Mouse (Mus musculus) embryonic facial prominence, embryonic 13.5 days (tissue): ENCODE measurements around the gene Rpl3l. TPM values are rescaled to one million over a fixed set of nuclear protein-coding genes. Genes with fewer than 3 reads are reported as not detected.

ENCODE experiments used
- ATAC-seq: fragments of 200-750 bp; cut with Nextera tagmentation; 2 replicates; pipeline ENCODE4 v1.8.0; 2017; ENCODE audit warnings: low read depth; ENCODE audit not compliant: insufficient number of reproducible peaks, insufficient read depth, low FRiP score, low TSS enrichment
- H3K27ac ChIP-seq: fragments of 300-500 bp; sonication (generic); 2 replicates; pipeline ENCODE4 v1.5.1; 2015; ENCODE audit warnings: moderate library complexity, mild to moderate bottlenecking, inconsistent platforms
- H3K27me3 ChIP-seq: fragments of 300-500 bp; sonication (generic); 2 replicates; pipeline ENCODE4 v1.6.1; 2015; ENCODE audit warnings: mild to moderate bottlenecking, inconsistent platforms
- H3K36me3 ChIP-seq: fragments of 300-500 bp; sonication (generic); 2 replicates; pipeline ENCODE4 v1.6.1; 2015; ENCODE audit warnings: mild to moderate bottlenecking, inconsistent platforms
- H3K4me1 ChIP-seq: fragments of 300-500 bp; sonication (generic); 2 replicates; pipeline ENCODE4 v1.6.1; 2015; ENCODE audit warnings: inconsistent platforms
- H3K4me2 ChIP-seq: fragments of 300-500 bp; sonication (generic); 2 replicates; pipeline ENCODE4 v1.6.1; 2015; ENCODE audit warnings: moderate library complexity, mild to moderate bottlenecking, inconsistent platforms
- H3K4me3 ChIP-seq: fragments of 300-500 bp; sonication (generic); 2 replicates; pipeline ENCODE4 v1.5.1; 2015; ENCODE audit warnings: mild to moderate bottlenecking, inconsistent platforms
- H3K9ac ChIP-seq: fragments of 300-500 bp; sonication (generic); 2 replicates; pipeline ENCODE4 v1.6.1; 2015; ENCODE audit warnings: mild to moderate bottlenecking, inconsistent platforms
- H3K9me3 ChIP-seq: fragments of 300-500 bp; sonication (generic); 2 replicates; pipeline ENCODE4 v1.6.1; 2016; ENCODE audit warnings: inconsistent platforms
- WGBS: fragments of 180-500 bp; shearing (Covaris S2); methylation state at CpG from one replicate; pipeline ENCODE4 v1.1.7; 2015; ENCODE audit warnings: mixed read lengths; 5-methylcytosine and 5-hydroxymethylcytosine counted together
- polyA plus RNA-seq: library from polyadenylated mRNA; unstranded; fragments of >200 nt; fragmentation: Nextera tagmentation; extraction: Ambion mirVana; gene quantifications from 2 replicates; pipeline ENCODE4 v1.2.1, GENCODE M21; 2015

The Rpl3l gene
- polyA plus RNA-seq, 1 experiment from 2014 or later = not detected

- no peaks in the 10 kb centered on the region for H3K27me3 ChIP-seq
- no peaks in the 10 kb centered on the region for H3K36me3 ChIP-seq
- no peak overlapping the region for H3K4me3 ChIP-seq
- peaks cover 17% of the 10 kb centered on the region for H3K4me1 ChIP-seq
- WGBS = 87% methylated on average over 21 of the region's 21 CpGs
- H3K27ac ChIP-seq = no peak overlapping the region
- no peak for ATAC-seq
- no peak overlapping the region for H3K4me2 ChIP-seq
- no peak overlapping the region for H3K9ac ChIP-seq
- no peaks in the 10 kb centered on the region for H3K9me3 ChIP-seq
Measured at GRCm38 (mm10) chr17:24733434-24734050, 5.9 kb downstream of the Rpl3l start.

DNA sequence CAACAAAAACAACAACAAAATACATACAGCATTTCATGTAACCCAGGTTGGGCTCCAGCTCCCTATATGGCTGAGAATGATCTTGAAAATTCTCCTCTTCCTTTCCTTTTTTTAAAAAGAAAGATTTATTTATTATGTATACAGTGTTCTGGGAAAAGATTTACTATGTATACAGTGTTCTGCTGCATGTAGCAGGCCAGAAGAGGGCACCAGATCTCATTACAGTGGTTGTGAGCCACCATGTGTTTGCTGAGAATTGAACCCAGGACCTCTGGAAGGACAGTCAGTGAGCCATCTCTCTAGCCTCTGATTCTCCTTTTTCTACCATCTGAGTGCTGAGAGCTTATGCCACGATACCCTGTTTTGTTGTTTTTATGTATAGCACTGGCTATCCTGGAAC lies 6.9 kb downstream of the Rpl3l start:
- no peak for ATAC-seq
- WGBS = 87% methylated on average over 1 of the region's 1 CpGs

DNA sequence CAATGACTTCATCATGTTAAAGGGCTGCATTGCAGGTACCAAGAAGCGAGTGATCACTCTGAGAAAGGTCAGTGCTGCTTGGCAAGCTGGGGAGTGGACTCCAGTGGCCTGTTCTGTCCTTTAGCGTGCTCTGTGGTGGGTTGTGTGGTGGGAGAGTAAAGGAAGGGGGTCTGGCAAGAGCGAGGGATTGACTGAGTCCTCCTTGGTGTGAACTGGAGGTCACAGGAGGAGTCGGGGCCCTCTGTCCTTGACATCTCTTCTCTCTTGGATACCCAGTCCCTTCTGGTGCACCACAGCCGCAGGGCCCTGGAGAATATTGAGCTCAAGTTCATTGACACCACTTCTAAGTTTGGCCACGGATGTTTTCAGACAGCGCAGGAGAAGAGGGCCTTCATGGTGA lies 7.8 kb downstream of the Rpl3l start:
- H3K27ac ChIP-seq = peak overlapping the region; percentile 62; the same call in 1 of the 2 replicates
- no peaks in the 10 kb centered on the region for H3K9me3 ChIP-seq
- H3K4me2 ChIP-seq = peak overlapping the region; percentile 85
- WGBS = 83% methylated on average over 7 of the region's 7 CpGs
- no peak overlapping the region for H3K9ac ChIP-seq
- ATAC-seq = no peak
- no peak overlapping the region for H3K4me3 ChIP-seq
- peaks cover 17% of the 10 kb centered on the region for H3K4me1 ChIP-seq
- H3K27me3 ChIP-seq = no peaks in the 10 kb centered on the region
- H3K36me3 ChIP-seq = peaks cover 10% of the 10 kb centered on the region; the same call in 1 of the 2 replicates

More for the DNA sequence above, 6.9 kb downstream of the Rpl3l start:
- H3K27me3 ChIP-seq = no peaks in the 10 kb centered on the region
- H3K4me1 ChIP-seq = peaks cover 17% of the 10 kb centered on the region
- H3K4me2 ChIP-seq = no peak overlapping the region
- no peak overlapping the region for H3K9ac ChIP-seq
- no peak overlapping the region for H3K27ac ChIP-seq
- no peak overlapping the region for H3K4me3 ChIP-seq
- peaks cover 1% of the 10 kb centered on the region; the same call in 1 of the 2 replicates for H3K36me3 ChIP-seq
- no peaks in the 10 kb centered on the region for H3K9me3 ChIP-seq

DNA sequence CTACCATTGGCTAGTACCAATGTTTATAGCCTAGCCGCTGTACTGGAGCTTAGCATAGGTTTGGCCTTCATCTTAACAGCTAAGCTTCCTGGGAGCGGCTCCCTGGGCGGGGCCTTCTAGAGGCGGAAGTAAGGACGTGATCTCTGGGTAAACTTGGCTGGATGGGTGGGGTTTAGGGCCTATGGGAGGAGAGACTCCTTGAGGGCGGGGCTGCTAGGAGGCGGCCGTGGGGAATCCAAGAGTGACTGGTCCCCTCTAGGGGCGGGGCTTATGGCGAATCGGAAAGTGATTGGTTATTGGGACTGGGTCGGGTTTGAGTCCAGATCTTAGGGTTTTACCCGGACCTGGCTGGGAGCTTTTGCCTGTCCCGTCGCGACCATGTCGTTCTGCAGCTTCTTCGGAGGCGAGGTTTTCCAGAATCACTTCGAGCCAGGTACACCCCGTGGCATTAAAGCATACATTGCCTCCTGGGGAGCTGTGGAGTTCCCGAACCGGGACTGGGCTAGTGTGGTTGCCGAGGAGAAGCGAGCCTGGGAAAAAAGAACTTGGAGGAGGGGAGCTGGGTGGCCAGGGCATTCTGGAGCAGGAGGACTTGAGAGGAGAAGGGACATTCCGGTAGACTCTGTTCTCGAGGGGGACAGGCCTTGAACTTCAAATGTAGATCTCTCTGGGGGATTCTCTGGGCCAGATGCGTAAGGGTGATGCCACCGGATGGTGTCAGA lies 8.9 kb downstream of the Rpl3l start, which contains the start of gene Msrb1:
Gene Msrb1, plus strand, starts transcription at position 313 of the 722 bp plus-strand sequence.
- H3K27ac ChIP-seq = peak within 1 kb of the TSS; percentile 62
- ATAC-seq = peak; percentile 93
- H3K4me1 ChIP-seq = peaks cover 17% of the 10 kb centered on the region
- H3K36me3 ChIP-seq = peaks cover 18% of the 10 kb centered on the region
- no peaks in the 10 kb centered on the region for H3K9me3 ChIP-seq
- peak within 1 kb of the TSS; percentile 59 for H3K4me3 ChIP-seq
- peak within 1 kb of the TSS; percentile 72 for H3K9ac ChIP-seq
- H3K4me2 ChIP-seq = peak within 1 kb of the TSS; percentile 85
- 2% methylated on average over 29 of the region's 29 CpGs for WGBS
- H3K27me3 ChIP-seq = no peaks in the 10 kb centered on the region

- peaks cover 24% of the 10 kb centered on the region for H3K36me3 ChIP-seq
- H3K9ac ChIP-seq = peak overlapping the region; percentile 72
- H3K4me3 ChIP-seq = peak overlapping the region; percentile 59
- WGBS = 19% methylated on average over 8 of the region's 8 CpGs
- peak overlapping the region; percentile 85 for H3K4me2 ChIP-seq
- no peak for ATAC-seq
- H3K9me3 ChIP-seq = no peaks in the 10 kb centered on the region
- H3K27ac ChIP-seq = no peak overlapping the region
- H3K4me1 ChIP-seq = peaks cover 17% of the 10 kb centered on the region
- no peaks in the 10 kb centered on the region for H3K27me3 ChIP-seq
Measured at GRCm38 (mm10) chr17:24737135-24737810, 9.7 kb downstream of the Rpl3l start.

GRCm38 (mm10) chr17:24738238-24738637 lies 10.6 kb downstream of the Rpl3l start:
- Histone ChIP-seq H3K9me3 (no peaks in the 10 kb centered on the region), H3K27ac (no peak overlapping the region), H3K4me1 (peaks cover 17% of the 10 kb centered on the region), H3K36me3 (peaks cover 32% of the 10 kb centered on the region), H3K4me3 (no peak overlapping the region), H3K9ac (no peak overlapping the region), H3K4me2 (0 out of 2 replicates have a peak overlapping the region, but pooled peaks have one; percentile 85), H3K27me3 (no peaks in the 10 kb centered on the region)
- 83% methylated on average over 4 of the region's 4 CpGs for WGBS
- no peak for ATAC-seq

GRCm38 (mm10) chr17:24739926-24740325 lies 12.3 kb downstream of the Rpl3l start:
- H3K4me3 ChIP-seq = no peak overlapping the region
- no peak overlapping the region for H3K27ac ChIP-seq
- H3K27me3 ChIP-seq = no peaks in the 10 kb centered on the region
- peaks cover 32% of the 10 kb centered on the region for H3K36me3 ChIP-seq
- H3K9me3 ChIP-seq = no peaks in the 10 kb centered on the region
- H3K4me2 ChIP-seq = no peak overlapping the region
- no peak overlapping the region for H3K9ac ChIP-seq
- no peak for ATAC-seq
- H3K4me1 ChIP-seq = peaks cover 17% of the 10 kb centered on the region
- 82% methylated on average over 8 of the region's 8 CpGs for WGBS

GRCm38 (mm10) chr17:24742307-24742706 lies 14.7 kb downstream of the Rpl3l start:
- Histone ChIP-seq H3K27me3 (no peaks in the 10 kb centered on the region), H3K9ac (no peak overlapping the region), H3K4me3 (no peak overlapping the region), H3K36me3 (peaks cover 32% of the 10 kb centered on the region), H3K9me3 (no peaks in the 10 kb centered on the region), H3K27ac (no peak overlapping the region), H3K4me2 (no peak overlapping the region), H3K4me1 (peaks cover 25% of the 10 kb centered on the region)
- WGBS = 87% methylated on average over 8 of the region's 8 CpGs
- no peak for ATAC-seq

GRCm38 (mm10) chr17:24743896-24744295 lies 16.3 kb downstream of the Rpl3l start:
- Histone ChIP-seq H3K4me2 (no peak overlapping the region), H3K9me3 (no peaks in the 10 kb centered on the region), H3K27ac (no peak overlapping the region), H3K27me3 (no peaks in the 10 kb centered on the region), H3K4me3 (no peak overlapping the region), H3K4me1 (peaks cover 22% of the 10 kb centered on the region), H3K36me3 (peaks cover 32% of the 10 kb centered on the region), H3K9ac (no peak overlapping the region)
- 69% methylated on average over 5 of the region's 5 CpGs for WGBS
- ATAC-seq = no peak

- Histone ChIP-seq H3K4me3 (no peak overlapping the region), H3K27ac (no peak overlapping the region), H3K9me3 (no peaks in the 10 kb centered on the region), H3K4me1 (peaks cover 22% of the 10 kb centered on the region), H3K27me3 (no peaks in the 10 kb centered on the region), H3K4me2 (no peak overlapping the region), H3K9ac (no peak overlapping the region), H3K36me3 (peaks cover 32% of the 10 kb centered on the region)
- WGBS = 68% methylated on average over 3 of the region's 3 CpGs
- no peak for ATAC-seq
Measured at GRCm38 (mm10) chr17:24744381-24744780, 16.8 kb downstream of the Rpl3l start.

- H3K4me1 ChIP-seq = peaks cover 22% of the 10 kb centered on the region
- H3K27ac ChIP-seq = peak overlapping the region; percentile 77
- WGBS = 23% methylated on average over 7 of the region's 7 CpGs
- 0 out of 2 replicates have a peak, but pooled peaks have one; percentile 50 for ATAC-seq
- peaks cover 20% of the 10 kb centered on the region for H3K36me3 ChIP-seq
- no peak overlapping the region for H3K4me3 ChIP-seq
- no peak overlapping the region for H3K4me2 ChIP-seq
- H3K9ac ChIP-seq = no peak overlapping the region
- H3K27me3 ChIP-seq = peaks cover 11% of the 10 kb centered on the region
- no peaks in the 10 kb centered on the region for H3K9me3 ChIP-seq
Measured at GRCm38 (mm10) chr17:24745526-24746497, 18.2 kb downstream of the Rpl3l start.
